Mouse (Mus musculus): ENCODE data around the gene Rab25.

GRCm38 (mm10) chr3:88543174-88543573 is 4.9 kb downstream of the Rab25 start:
- TF ChIP-seq CTCF (IDR thresholded peaks at IDR 0.05; ENCODE audit: control insufficient read depth, insufficient read depth, insufficient read length) (no peak), MAX (IDR thresholded peaks at IDR 0.05) (no peak), MYOG (IDR thresholded peaks at IDR 0.05; ENCODE audit: control insufficient read depth, extremely low read depth, insufficient read length) (no peak), CEBPB (IDR thresholded peaks at IDR 0.05; ENCODE audit: low read depth) (no peak), FOSL1 (IDR thresholded peaks at IDR 0.05; ENCODE audit: insufficient read depth, low read length, poor library complexity, severe bottlenecking) (no peak)

Data from C2C12 (cell line).